In genomic region chr1:45276006-45276539, GRCm38 (mm10) we compare ENCODE assay signal across 13 mouse cellular contexts. TPM values are rescaled to one million over a fixed set of nuclear protein-coding genes. Genes with fewer than 3 reads are reported as not detected.
DNase-seq lines count a peak whose midpoint lies in the region; ATAC-seq and TF ChIP-seq lines count a peak whose summit lies in the region.
"Had no signal": no experiment of that assay in that cellular context is flagged by ENCODE, and none has a peak within 500 bp of the region (broad histone marks: within the 10 kb centered on the region; RNA-seq: fewer than 3 reads in every experiment).

No protein-coding gene starts in this region.

- no peaks in the 10 kb centered on the region for H3K79me2 ChIP-seq in heart, adult 2 months (replicated peaks; ENCODE audit: control insufficient read depth, insufficient read depth, low read length)

- no peak for TF ChIP-seq POLR2A in heart, adult 2 months (IDR thresholded peaks at IDR 0.05; ENCODE audit: insufficient read depth, low read depth, low read length)

- H3K4me1 ChIP-seq in heart, adult 2 months (ENCODE audit: control insufficient read depth, insufficient read depth, low read length), result no peaks in the 10 kb centered on the region
- H3K4me1 ChIP-seq in heart, embryonic 12.5 days (replicated peaks), result no peaks in the 10 kb centered on the region
- H3K4me1 ChIP-seq in lung, embryonic 16.5 days (replicated peaks; ENCODE audit: control insufficient read depth, insufficient read depth, low read length), result 0 out of 2 replicates have a peak, but pooled peaks cover 2% of the 10 kb centered on the region

- intact Hi-C loops in heart, adult 2 months (cut with DNase I), result no loop called here

- H3K27me3 ChIP-seq in heart, adult 2 months (ENCODE audit: control insufficient read depth, insufficient read depth, low read length), result no peaks in the 10 kb centered on the region
- no peaks in the 10 kb centered on the region for H3K27me3 ChIP-seq in heart, embryonic 12.5 days (replicated peaks)
- no peaks in the 10 kb centered on the region for H3K27me3 ChIP-seq in lung, embryonic 16.5 days (ENCODE audit: control insufficient read depth, insufficient read depth, low read depth, low read length)

- TF ChIP-seq CTCF in heart, adult 2 months (IDR thresholded peaks at IDR 0.05), result no peak

- no peak overlapping the region for H3K9ac ChIP-seq in heart, adult 2 months (ENCODE audit: low read depth, low read length)
- no peak overlapping the region for H3K9ac ChIP-seq in heart, embryonic 12.5 days
- no peak overlapping the region for H3K9ac ChIP-seq in lung, embryonic 16.5 days (ENCODE audit: low read length)
- H3K9ac ChIP-seq: hindbrain, embryonic 14.5 days; liver, embryonic 14.5 days had no signal

- no peaks in the 10 kb centered on the region for H3K36me3 ChIP-seq in heart, adult 2 months (ENCODE audit: control insufficient read depth, insufficient read depth, low read length)
- no peaks in the 10 kb centered on the region for H3K36me3 ChIP-seq in heart, embryonic 12.5 days
- H3K36me3 ChIP-seq in lung, embryonic 16.5 days (ENCODE audit: control insufficient read depth, insufficient read depth, low read length), result no peaks in the 10 kb centered on the region

- DNase-seq in heart, adult 2 months, result peak; percentile 27 to 52
- DNase-seq in urinary bladder, postnatal 14 days (ENCODE audit: low spot score), result peak; percentile 12
- DNase-seq in urinary bladder, adult 2 months (ENCODE audit: low spot score), result no peak
- no peak for DNase-seq in right cerebral cortex, postnatal 25 days
- DNase-seq: cerebellum, postnatal 25 days; thymus, postnatal 36 days had no signal

- ATAC-seq in heart, embryonic 12.5 days (ENCODE audit: insufficient number of reproducible peaks, low FRiP score), result no peak
- ATAC-seq in lung, embryonic 16.5 days (ENCODE audit: low read depth), result peak; percentile 97
- ATAC-seq in megakaryocyte-erythroid progenitor cell, adult 5-6 weeks (replicated peaks; ENCODE audit: low FRiP score, low TSS enrichment, poor library complexity, severe bottlenecking), result no peak

- 0 out of 2 replicates have a peak, but pooled peaks cover 3% of the 10 kb centered on the region for H3K9me3 ChIP-seq in heart, embryonic 12.5 days (replicated peaks)
- H3K9me3 ChIP-seq in lung, embryonic 16.5 days (ENCODE audit: control insufficient read depth, low read length), result no peaks in the 10 kb centered on the region

- H3K27ac ChIP-seq in heart, adult 2 months, result no peak overlapping the region
- no peak overlapping the region for H3K27ac ChIP-seq in heart, embryonic 12.5 days (ENCODE audit: poor library complexity, severe bottlenecking)
- no peak overlapping the region for H3K27ac ChIP-seq in lung, embryonic 16.5 days (ENCODE audit: low read length)
- H3K27ac ChIP-seq: hindbrain, embryonic 14.5 days; liver, embryonic 14.5 days had no signal

- H3K4me3 ChIP-seq in heart, adult 2 months, result no peak overlapping the region
- no peak overlapping the region for H3K4me3 ChIP-seq in heart, embryonic 12.5 days
- H3K4me3 ChIP-seq in lung, embryonic 16.5 days (ENCODE audit: low read length), result no peak overlapping the region
- H3K4me3 ChIP-seq: erythroblast, embryonic 14.5 days; myocyte had no signal

- 28% methylated on average over 2 of the region's 2 CpGs for WGBS in heart, adult 2 months
- WGBS in heart, embryonic 12.5 days, result 31% methylated on average over 2 of the region's 2 CpGs
- WGBS in lung, embryonic 16.5 days, result 53% methylated on average over 2 of the region's 2 CpGs

- H3K4me2 ChIP-seq in heart, embryonic 12.5 days, result no peak overlapping the region
- no peak overlapping the region for H3K4me2 ChIP-seq in lung, embryonic 16.5 days (ENCODE audit: low read depth, low read length)
- H3K4me2 ChIP-seq: hindbrain, embryonic 14.5 days had no signal

- TF ChIP-seq EP300 in heart, adult 2 months (IDR thresholded peaks at IDR 0.05; ENCODE audit: insufficient read depth, low read depth, low read length), result no peak

RNA-seq across cellular contexts. Expression of gene Col3a1, which starts 35.3 kb away (rescaled TPM):
- 100 to 1,000 TPM in 1 of 2 experiments, 10 to 100 TPM in 1; 77.8 to 183 TPM for total RNA-seq in heart, adult 2 months (2021)
- polyA plus RNA-seq in heart, adult 2 months (2012; rRNA removed), result 78.8 and 130 TPM in 2 replicates
- 682 and 688 TPM in 2 replicates for polyA plus RNA-seq in heart, embryonic 12.5 days (2016; fragmentation: Nextera tagmentation; extraction: Ambion mirVana)
- 1,652 and 1,995 TPM in 2 replicates for polyA plus RNA-seq in urinary bladder, adult 2 months (2012; rRNA removed)
- 1,562 and 1,580 TPM in 2 replicates for polyA plus RNA-seq in lung, embryonic 16.5 days (2015; fragmentation: Nextera tagmentation; extraction: Ambion mirVana)
- total RNA-seq in megakaryocyte-erythroid progenitor cell, adult 5-6 weeks (2014; fragmentation: Nextera tagmentation), result not detected in 2 replicates
- total RNA-seq in megakaryocyte-erythroid progenitor cell, adult 5-6 weeks (2017), result not detected in 2 replicates

Comparison
In these comparisons a context has a peak if more than half of its experiments do, and no peak if none do; other contexts are left out.
1. DNase-seq: peak in heart, adult 2 months (2 of 2) and urinary bladder, postnatal 14 days (single experiment); none in urinary bladder, adult 2 months (single experiment) and right cerebral cortex, postnatal 25 days (single experiment).